Mouse (Mus musculus) embryonic facial prominence, embryonic 11.5 days (tissue): ENCODE measurements around the gene Nt5dc3. TPM values are rescaled to one million over a fixed set of nuclear protein-coding genes. Genes with fewer than 3 reads are reported as not detected.

ENCODE experiments used
- ATAC-seq: fragments of 200-750 bp; cut with Nextera tagmentation; replicated peaks from 2 replicates; pipeline ENCODE4 v1.8.0; 2017; ENCODE audit warnings: low read depth; ENCODE audit not compliant: insufficient number of reproducible peaks, low FRiP score, low TSS enrichment
- DNase-seq: peaks from one replicate; pipeline ENCODE4 v3.0.0-alpha.2; 2015; ENCODE audit warnings: low spot score
- H3K27ac ChIP-seq: fragments of 300-500 bp; sonication (generic); replicated peaks from 2 replicates; pipeline ENCODE4 v1.5.1; 2014; ENCODE audit warnings: mild to moderate bottlenecking, low read depth, low read length, control low read depth
- H3K27me3 ChIP-seq: fragments of 300-500 bp; sonication (generic); 2 replicates; pipeline ENCODE4 v1.6.1; 2014; ENCODE audit warnings: mild to moderate bottlenecking, low read length, moderate library complexity, mixed read lengths; ENCODE audit not compliant: control insufficient read depth, insufficient read depth
- H3K36me3 ChIP-seq: fragments of 300-500 bp; sonication (generic); replicated peaks from 2 replicates; pipeline ENCODE4 v1.6.1; 2014; ENCODE audit warnings: low read depth, mild to moderate bottlenecking, low read length, moderate library complexity, mixed read lengths; ENCODE audit not compliant: control insufficient read depth, insufficient read depth
- H3K4me1 ChIP-seq: fragments of 300-500 bp; sonication (generic); 2 replicates; pipeline ENCODE4 v1.6.1; 2014; ENCODE audit warnings: low read length, mixed read lengths; ENCODE audit not compliant: control insufficient read depth, insufficient read depth
- H3K4me2 ChIP-seq: fragments of 300-500 bp; sonication (generic); 2 replicates; pipeline ENCODE4 v1.6.1; 2014; ENCODE audit warnings: low read depth, mild to moderate bottlenecking, control low read depth, low read length, moderate library complexity
- H3K4me3 ChIP-seq: fragments of 300-500 bp; sonication (generic); 2 replicates; pipeline ENCODE4 v1.5.1; 2014; ENCODE audit warnings: low read depth, low read length, control low read depth
- H3K9ac ChIP-seq: fragments of 300-500 bp; sonication (generic); replicated peaks from 2 replicates; pipeline ENCODE4 v1.6.1; 2014; ENCODE audit warnings: mild to moderate bottlenecking, control low read depth, low read length
- H3K9me3 ChIP-seq: fragments of 300-500 bp; sonication (generic); replicated peaks from 2 replicates; pipeline ENCODE4 v1.6.1; 2016; ENCODE audit warnings: mild to moderate bottlenecking, low read length, inconsistent platforms, mixed read lengths; ENCODE audit not compliant: control insufficient read depth
- WGBS: fragments of 180-500 bp; shearing (Covaris S2); extraction: QIAGEN DNeasy Blood & Tissue Kit; methylation state at CpG from one replicate; pipeline ENCODE4 v1.1.7; 2014; 5-methylcytosine and 5-hydroxymethylcytosine counted together
- polyA plus RNA-seq: library from polyadenylated mRNA; unstranded; fragments of >200 nt; fragmentation: Nextera tagmentation; extraction: Ambion mirVana; gene quantifications from 2 replicates; pipeline ENCODE4 v1.2.1, GENCODE M21; 2014

Nt5dc3 gene
- polyA plus RNA-seq, 1 experiment from 2014 or later: 1.6 TPM

GRCm38 (mm10) chr10:86810000-86810399, 31.2 kb downstream of the Nt5dc3 start:
- no peak overlapping the region for H3K4me2 ChIP-seq
- no peak for DNase-seq
- WGBS: 86% methylated on average over 9 of the region's 9 CpGs

GRCm38 (mm10) chr10:86810612-86811011, 31.8 kb downstream of the Nt5dc3 start:
- H3K4me2 ChIP-seq: no peak overlapping the region
- no peak for ATAC-seq
- no peak overlapping the region for H3K9ac ChIP-seq
- H3K27ac ChIP-seq: no peak overlapping the region
- no peaks in the 10 kb centered on the region for H3K9me3 ChIP-seq
- H3K4me3 ChIP-seq: no peak overlapping the region
- DNase-seq: no peak
- WGBS: 83% methylated on average over 5 of the region's 5 CpGs
- H3K36me3 ChIP-seq: no peaks in the 10 kb centered on the region
- H3K4me1 ChIP-seq: no peaks in the 10 kb centered on the region
- no peaks in the 10 kb centered on the region for H3K27me3 ChIP-seq

More at GRCm38 (mm10) chr10:86810000-86810399, 31.2 kb downstream of the Nt5dc3 start:
- H3K36me3 ChIP-seq: no peaks in the 10 kb centered on the region
- H3K4me3 ChIP-seq: no peak overlapping the region
- H3K4me1 ChIP-seq: no peaks in the 10 kb centered on the region
- no peak for ATAC-seq
- H3K9ac ChIP-seq: no peak overlapping the region
- no peaks in the 10 kb centered on the region for H3K9me3 ChIP-seq
- no peaks in the 10 kb centered on the region for H3K27me3 ChIP-seq
- no peak overlapping the region for H3K27ac ChIP-seq

- WGBS: 59% methylated on average over 19 of the region's 19 CpGs
- ATAC-seq: no peak; the same call in 1 of the 2 replicates
- Histone ChIP-seq H3K36me3 (no peaks in the 10 kb centered on the region), H3K4me3 (no peak overlapping the region), H3K9me3 (no peaks in the 10 kb centered on the region), H3K27ac (0 out of 2 replicates have a peak overlapping the region, but pooled peaks have one; percentile 13), H3K4me1 (no peaks in the 10 kb centered on the region), H3K27me3 (no peaks in the 10 kb centered on the region), H3K9ac (peak overlapping the region; percentile 13; the same call in 1 of the 2 replicates), H3K4me2 (no peak overlapping the region)
- no peak for DNase-seq
Measured at GRCm38 (mm10) chr10:86814292-86815131, 35.7 kb downstream of the Nt5dc3 start.

GRCm38 (mm10) chr10:86815133-86815532, 36.3 kb downstream of the Nt5dc3 start:
- 82% methylated on average over 7 of the region's 7 CpGs for WGBS

GRCm38 (mm10) chr10:86819649-86820165, 40.9 kb downstream of the Nt5dc3 start:
- Histone ChIP-seq H3K36me3 (no peaks in the 10 kb centered on the region), H3K27me3 (no peaks in the 10 kb centered on the region), H3K9ac (no peak overlapping the region; the same call in 1 of the 2 replicates), H3K27ac (no peak overlapping the region), H3K9me3 (no peaks in the 10 kb centered on the region), H3K4me2 (no peak overlapping the region), H3K4me3 (no peak overlapping the region), H3K4me1 (peaks cover 5% of the 10 kb centered on the region)
- WGBS: 16% methylated on average over 8 of the region's 8 CpGs
- peak; percentile 49 for DNase-seq
- ATAC-seq: 0 out of 2 replicates have a peak, but pooled peaks have one; percentile 54

More at GRCm38 (mm10) chr10:86815133-86815532, 36.3 kb downstream of the Nt5dc3 start:
- Histone ChIP-seq H3K36me3 (no peaks in the 10 kb centered on the region), H3K27ac (no peak overlapping the region), H3K27me3 (no peaks in the 10 kb centered on the region), H3K4me3 (no peak overlapping the region), H3K4me1 (peaks cover 5% of the 10 kb centered on the region), H3K9ac (no peak overlapping the region), H3K9me3 (no peaks in the 10 kb centered on the region), H3K4me2 (no peak overlapping the region)
- DNase-seq: no peak
- no peak for ATAC-seq

GRCm38 (mm10) chr10:86821014-86821413, 42.2 kb downstream of the Nt5dc3 start:
- Histone ChIP-seq H3K27me3 (no peaks in the 10 kb centered on the region), H3K4me2 (no peak overlapping the region), H3K4me3 (no peak overlapping the region), H3K9me3 (no peaks in the 10 kb centered on the region), H3K9ac (no peak overlapping the region), H3K36me3 (no peaks in the 10 kb centered on the region), H3K27ac (no peak overlapping the region), H3K4me1 (peaks cover 5% of the 10 kb centered on the region)
- DNase-seq (no peak), ATAC-seq (no peak)
- WGBS: 89% methylated on average over 7 of the region's 7 CpGs

GRCm38 (mm10) chr10:86824093-86824492, 45.3 kb downstream of the Nt5dc3 start:
- WGBS: 70% methylated on average over 6 of the region's 6 CpGs
- Histone ChIP-seq H3K27ac (no peak overlapping the region), H3K4me3 (no peak overlapping the region), H3K27me3 (no peaks in the 10 kb centered on the region), H3K4me1 (peaks cover 5% of the 10 kb centered on the region), H3K36me3 (no peaks in the 10 kb centered on the region), H3K4me2 (no peak overlapping the region), H3K9me3 (no peaks in the 10 kb centered on the region), H3K9ac (no peak overlapping the region)
- ATAC-seq: no peak
- DNase-seq: no peak

- WGBS: 32% methylated on average over 14 of the region's 14 CpGs
Measured at GRCm38 (mm10) chr10:86824871-86825270, 46.1 kb downstream of the Nt5dc3 start.

More at GRCm38 (mm10) chr10:86824871-86825270, 46.1 kb downstream of the Nt5dc3 start:
- Histone ChIP-seq H3K9ac (no peak overlapping the region), H3K4me2 (no peak overlapping the region; the same call in 1 of the 2 replicates), H3K27ac (no peak overlapping the region), H3K9me3 (no peaks in the 10 kb centered on the region), H3K4me1 (peaks cover 3% of the 10 kb centered on the region), H3K27me3 (no peaks in the 10 kb centered on the region), H3K36me3 (no peaks in the 10 kb centered on the region), H3K4me3 (no peak overlapping the region)
- DNase-seq (peak; percentile 34), ATAC-seq (no peak)
